In genomic region chr19:36534011-36534765, GRCm38 (mm10) we compare ENCODE assay signal across 8 mouse cellular contexts. TPM values are rescaled to one million over a fixed set of nuclear protein-coding genes. Genes with fewer than 3 reads are reported as not detected.
DNase-seq lines count a peak whose midpoint lies in the region; ATAC-seq lines count a peak whose summit lies in the region.

No protein-coding gene starts in this region.

- no peaks in the 10 kb centered on the region for H3K36me3 ChIP-seq in kidney, embryonic 15.5 days
- no peaks in the 10 kb centered on the region for H3K36me3 ChIP-seq in liver, embryonic 15.5 days (replicated peaks)

- H3K4me1 ChIP-seq in kidney, embryonic 15.5 days: peaks cover 24% of the 10 kb centered on the region
- peaks cover 14% of the 10 kb centered on the region for H3K4me1 ChIP-seq in liver, embryonic 15.5 days (replicated peaks)

- peak overlapping the region; percentile 55 for H3K4me2 ChIP-seq in kidney, embryonic 15.5 days
- peak overlapping the region; percentile 23; the same call in 1 of the 2 replicates for H3K4me2 ChIP-seq in liver, embryonic 15.5 days

- H3K4me3 ChIP-seq in kidney, embryonic 15.5 days (replicated peaks): peak overlapping the region; percentile 26
- no peak overlapping the region for H3K4me3 ChIP-seq in liver, embryonic 15.5 days (replicated peaks)

- no peaks in the 10 kb centered on the region for H3K9me3 ChIP-seq in kidney, embryonic 15.5 days (replicated peaks)
- no peaks in the 10 kb centered on the region for H3K9me3 ChIP-seq in liver, embryonic 15.5 days (replicated peaks)

- H3K27me3 ChIP-seq in kidney, embryonic 15.5 days: peaks cover 7% of the 10 kb centered on the region; the same call in 1 of the 2 replicates
- peaks cover 19% of the 10 kb centered on the region for H3K27me3 ChIP-seq in liver, embryonic 15.5 days

- WGBS in kidney, embryonic 15.5 days: 23% methylated on average over 17 of the region's 17 CpGs
- 15% methylated on average over 17 of the region's 17 CpGs for WGBS in liver, embryonic 15.5 days (ENCODE audit: insufficient replicate concordance)

- H3K9ac ChIP-seq in kidney, embryonic 15.5 days: no peak overlapping the region
- H3K9ac ChIP-seq in liver, embryonic 15.5 days: no peak overlapping the region

- H3K27ac ChIP-seq in kidney, embryonic 15.5 days: peak overlapping the region; percentile 9; the same call in 1 of the 2 replicates
- no peak overlapping the region for H3K27ac ChIP-seq in liver, embryonic 15.5 days (replicated peaks)

- peak; percentile 29 to 50 for DNase-seq in right cerebral cortex, postnatal 10 days (ENCODE audit: low spot score in 2 of 2)
- no peak for DNase-seq in right cerebral cortex, postnatal 14 days
- peak; percentile 66 to 75 for DNase-seq in cerebellum, postnatal 10 days
- DNase-seq in retina, embryonic 14.5 days (ENCODE audit: low spot score): peak; percentile 42
- no peak for DNase-seq in spleen, postnatal 10 days (ENCODE audit: low spot score in 2 of 2)

- peak; percentile 69 for ATAC-seq in granulocyte monocyte progenitor cell, adult 5-6 weeks (replicated peaks; ENCODE audit: poor library complexity, severe bottlenecking)
- ATAC-seq in kidney, embryonic 15.5 days (replicated peaks; ENCODE audit: low FRiP score): peak; percentile 86
- ATAC-seq in liver, embryonic 15.5 days (ENCODE audit: insufficient read depth): no peak

RNA-seq across cellular contexts. Expression of gene Hectd2, which starts 20.3 kb away (rescaled TPM):
- 3.0 and 4.5 TPM in 2 replicates for total RNA-seq in granulocyte monocyte progenitor cell, adult 5-6 weeks (2014; fragmentation: Nextera tagmentation)
- 2.1 and 2.4 TPM in 2 replicates for total RNA-seq in granulocyte monocyte progenitor cell, adult 5-6 weeks (2017)
- 2.2 and 2.9 TPM in 2 replicates for polyA plus RNA-seq in kidney, embryonic 15.5 days (2015; fragmentation: Nextera tagmentation; extraction: Ambion mirVana)
- 0.55 and 0.56 TPM in 2 replicates for polyA plus RNA-seq in liver, embryonic 15.5 days (2015; fragmentation: Nextera tagmentation; extraction: Ambion mirVana)

Comparison
In these comparisons a context has a peak if more than half of its experiments do, and no peak if none do; other contexts are left out.
1. DNase-seq: peak in right cerebral cortex, postnatal 10 days (2 of 2), cerebellum, postnatal 10 days (2 of 2) and retina, embryonic 14.5 days (single experiment); none in right cerebral cortex, postnatal 14 days (single experiment) and spleen, postnatal 10 days (0 of 2).